Mouse (Mus musculus) liver, embryonic 14.5 days (tissue): Measurements from ENCODE around the gene Sdsl. TPM values are rescaled to one million over a fixed set of nuclear protein-coding genes. Genes with fewer than 3 reads are reported as not detected.

Source experiments
- ATAC-seq: fragments of 200-750 bp; cut with Nextera tagmentation; 2 replicates; pipeline ENCODE4 v1.8.0; 2017; ENCODE audit warnings: moderate number of reproducible peaks, mild to moderate bottlenecking, moderate library complexity; ENCODE audit not compliant: insufficient read depth
- DNase-seq, 3 experiments: peaks; one replicate each; pipeline ENCODE4 v3.0.0-alpha.2; 2012 to 2013; ENCODE audit warnings: low read depth in 3 of 3, low spot score in 3 of 3
- H3K27ac ChIP-seq: fragments of 300-500 bp; sonication (generic); 2 replicates; pipeline ENCODE4 v1.5.1; 2014; ENCODE audit warnings: moderate library complexity, mild to moderate bottlenecking, control low read depth, inconsistent platforms
- H3K27me3 ChIP-seq: fragments of 300-500 bp; sonication (generic); 2 replicates; pipeline ENCODE4 v1.6.1; 2014; ENCODE audit warnings: mild to moderate bottlenecking, low read length, moderate library complexity; ENCODE audit not compliant: control insufficient read depth, insufficient read depth
- H3K36me3 ChIP-seq: fragments of 300-500 bp; sonication (generic); replicated peaks from 2 replicates; pipeline ENCODE4 v1.6.1; 2014; ENCODE audit warnings: low read depth; ENCODE audit not compliant: control insufficient read depth, insufficient read depth
- H3K4me1 ChIP-seq, 2 experiments: fragments of 200-500 bp in 1 of 2; fragments of 300-500 bp in 1 of 2; sonication (generic) in 1 of 2; replicated peaks; 2 replicates each; pipeline ENCODE4 v1.6.1; 2012 to 2014; ENCODE audit warnings: antibody characterized with exemption in 1 of 2, inconsistent platforms in 1 of 2, low read length in 1 of 2; ENCODE audit not compliant: control insufficient read depth in 2 of 2, insufficient read depth in 2 of 2
- H3K4me2 ChIP-seq: fragments of 300-500 bp; sonication (generic); 2 replicates; pipeline ENCODE4 v1.6.1; 2014; ENCODE audit warnings: low read depth, mild to moderate bottlenecking, control low read depth, moderate library complexity
- H3K4me3 ChIP-seq, 2 experiments: fragments of 200-500 bp in 1 of 2; fragments of 300-500 bp in 1 of 2; sonication (generic) in 1 of 2; 2 replicates each; pipeline ENCODE4 v1.5.1; 2012 to 2014; ENCODE audit warnings: low read depth in 2 of 2, low read length in 2 of 2, mild to moderate bottlenecking in 2 of 2, control low read depth in 1 of 2, inconsistent platforms in 1 of 2, moderate library complexity in 1 of 2; ENCODE audit not compliant: insufficient read depth in 1 of 2
- H3K9ac ChIP-seq: fragments of 300-500 bp; sonication (generic); replicated peaks from 2 replicates; pipeline ENCODE4 v1.6.1; 2014; ENCODE audit warnings: mild to moderate bottlenecking, control low read depth, moderate library complexity
- H3K9me3 ChIP-seq: fragments of 300-500 bp; sonication (generic); 2 replicates; pipeline ENCODE4 v1.6.1; 2016; ENCODE audit warnings: low read length, mixed read lengths; ENCODE audit not compliant: control insufficient read depth
- CTCF ChIP-seq: IDR thresholded peaks from 2 replicates; pipeline ENCODE4 v1.5.1; 2016; ENCODE audit warnings: antibody characterized with exemption, low read depth, control low read depth
- EP300 ChIP-seq: IDR thresholded peaks from 2 replicates; pipeline ENCODE4 v1.6.1; 2016; ENCODE audit warnings: antibody characterized with exemption, low read depth
- WGBS: fragments of 180-500 bp; shearing (Covaris S2); extraction: QIAGEN DNeasy Blood & Tissue Kit; methylation state at CpG from one replicate; pipeline ENCODE4 v1.1.7; 2014; ENCODE audit not compliant: insufficient replicate concordance; 5-methylcytosine and 5-hydroxymethylcytosine counted together
- polyA plus RNA-seq, 2 experiments: library from polyadenylated mRNA; depleted of rRNA in 1 of 2; stranded (reverse) in 1 of 2; unstranded in 1 of 2; fragments of >200 nt; fragmentation: Nextera tagmentation in 1 of 2; extraction: Ambion mirVana in 1 of 2; gene quantifications; 2 replicates each; pipeline versions ENCODE4 v1.2.1 to v1.2.3; 2012 to 2014

Sdsl gene
- polyA plus RNA-seq, 2 experiments, result 0.93 to 1.2 TPM

DNA sequence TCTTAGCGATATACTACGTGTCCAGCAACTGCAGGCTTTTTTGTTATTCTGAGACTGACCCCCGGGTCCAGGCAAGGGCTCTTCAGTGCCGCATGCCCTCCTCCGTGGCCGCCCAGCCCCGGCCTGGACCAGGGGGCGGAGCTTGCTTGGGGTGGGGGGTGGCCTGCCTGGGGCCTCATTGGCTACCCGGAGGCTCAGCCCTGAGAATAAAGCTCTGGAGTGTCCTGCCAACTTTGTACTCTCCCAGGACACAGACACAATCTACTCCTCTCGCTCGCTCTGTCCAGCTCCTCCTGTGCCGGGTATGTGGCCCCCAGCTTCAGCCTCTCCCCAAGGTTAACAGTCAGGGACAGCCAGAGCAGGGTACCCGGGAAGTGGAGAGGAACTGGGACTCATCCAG, 3.7 kb upstream of the Sdsl start, which contains the start of gene Sds:
Gene Sds (plus strand): TSS at position 231 of the 400 bp plus-strand sequence.
- no peaks in the 10 kb centered on the region for H3K36me3 ChIP-seq
- H3K27me3 ChIP-seq, result peaks cover 2% of the 10 kb centered on the region; the same call in 1 of the 2 replicates
- ATAC-seq, result no peak
- H3K9ac ChIP-seq, result no peak within 1 kb of the TSS
- no peaks in the 10 kb centered on the region for H3K9me3 ChIP-seq
- DNase-seq, result no peak
- WGBS, result 19% methylated on average over 13 of the region's 13 CpGs
- no peak within 1 kb of the TSS for H3K4me3 ChIP-seq
- H3K27ac ChIP-seq, result no peak within 1 kb of the TSS
- no peak within 1 kb of the TSS for H3K4me2 ChIP-seq
- TF ChIP-seq EP300, result no peak
- no peak for TF ChIP-seq CTCF
- no peaks in the 10 kb centered on the region for H3K4me1 ChIP-seq

DNA sequence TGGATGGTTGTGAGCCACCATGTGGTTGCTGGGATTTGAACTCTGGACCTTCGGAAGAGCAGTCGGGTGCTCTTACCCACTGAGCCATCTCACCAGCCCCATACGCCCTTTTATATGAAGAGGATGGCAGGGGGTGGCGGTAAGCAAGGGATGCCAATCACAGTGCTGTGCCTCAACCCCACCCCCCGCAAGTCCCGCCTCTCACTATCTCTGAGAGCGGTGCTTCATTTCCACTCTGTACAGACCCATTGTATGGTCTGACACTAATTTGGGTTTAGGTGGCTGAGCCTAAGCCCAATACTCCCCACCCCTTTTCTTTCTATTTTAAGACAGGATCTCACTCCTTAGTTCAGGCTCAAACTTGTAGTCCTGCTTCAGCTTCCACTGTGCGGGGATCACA, 3.3 kb upstream of the Sdsl start:
- TF ChIP-seq CTCF (no peak), EP300 (no peak)
- H3K27me3 ChIP-seq, result peaks cover 2% of the 10 kb centered on the region; the same call in 1 of the 2 replicates
- no peak for ATAC-seq
- H3K4me2 ChIP-seq, result no peak overlapping the region
- H3K9ac ChIP-seq, result no peak overlapping the region
- H3K4me3 ChIP-seq, result no peak overlapping the region
- H3K9me3 ChIP-seq, result no peaks in the 10 kb centered on the region
- no peak for DNase-seq
- H3K4me1 ChIP-seq, result no peaks in the 10 kb centered on the region
- 38% methylated on average over 8 of the region's 8 CpGs for WGBS
- H3K36me3 ChIP-seq, result no peaks in the 10 kb centered on the region
- H3K27ac ChIP-seq, result no peak overlapping the region

DNA sequence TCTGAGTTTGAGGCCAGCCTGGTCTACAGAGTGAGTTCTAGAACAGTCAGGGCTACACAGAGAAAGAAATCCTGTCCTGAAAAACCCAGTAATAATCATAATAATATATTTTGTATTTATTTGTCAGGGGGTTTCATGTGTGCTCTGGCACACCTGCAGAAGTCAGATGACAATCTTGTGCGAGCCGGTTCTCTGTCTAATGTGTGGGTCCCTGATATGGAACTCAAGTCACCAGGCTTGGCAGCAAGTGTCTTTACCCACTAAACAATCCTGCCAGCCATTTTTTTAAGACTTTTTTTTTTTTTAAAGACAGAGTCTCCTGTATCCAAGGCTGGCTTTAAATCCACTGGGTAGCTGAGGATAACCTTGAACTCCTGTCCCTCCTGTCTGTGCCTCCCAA, 751 bp upstream of the Sdsl start:
- WGBS, result 61% methylated on average over 2 of the region's 2 CpGs
- TF ChIP-seq CTCF, result no peak
- TF ChIP-seq EP300, result no peak
- Histone ChIP-seq H3K9ac (no peak overlapping the region), H3K27me3 (peaks cover 2% of the 10 kb centered on the region; the same call in 1 of the 2 replicates), H3K4me1 (no peaks in the 10 kb centered on the region), H3K4me2 (no peak overlapping the region), H3K9me3 (no peaks in the 10 kb centered on the region), H3K4me3 (no peak overlapping the region), H3K36me3 (no peaks in the 10 kb centered on the region), H3K27ac (no peak overlapping the region)
- ATAC-seq (no peak), DNase-seq (no peak)

DNA sequence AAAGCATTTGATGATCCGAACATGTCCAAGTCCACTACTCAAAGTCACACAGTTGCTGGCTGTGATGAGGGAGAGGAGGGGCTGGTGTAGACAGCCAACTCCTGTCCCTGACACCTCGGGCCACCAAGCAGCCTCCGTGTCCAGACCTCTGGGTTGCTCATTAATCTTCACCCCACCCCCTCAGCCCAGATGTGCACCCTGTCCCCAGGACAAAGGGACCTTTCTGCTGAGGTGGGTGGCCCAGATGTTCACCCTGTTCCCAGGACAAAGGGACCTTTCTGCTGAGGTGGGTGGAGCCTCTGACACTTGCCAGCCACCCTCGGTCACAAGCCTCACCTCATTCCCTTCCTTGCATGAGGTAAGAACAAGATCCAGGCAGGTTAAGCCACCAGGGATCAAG, 1.1 kb downstream of the Sdsl start:
- H3K9me3 ChIP-seq, result no peaks in the 10 kb centered on the region
- no peak overlapping the region for H3K27ac ChIP-seq
- H3K4me3 ChIP-seq, result no peak overlapping the region
- no peak overlapping the region for H3K9ac ChIP-seq
- no peaks in the 10 kb centered on the region for H3K4me1 ChIP-seq
- ATAC-seq (no peak), DNase-seq (no peak)
- H3K4me2 ChIP-seq, result no peak overlapping the region
- H3K36me3 ChIP-seq, result no peaks in the 10 kb centered on the region
- WGBS, result 44% methylated on average over 4 of the region's 4 CpGs
- no peaks in the 10 kb centered on the region; the same call in 1 of the 2 replicates for H3K27me3 ChIP-seq
- TF ChIP-seq CTCF (no peak), EP300 (no peak)

DNA sequence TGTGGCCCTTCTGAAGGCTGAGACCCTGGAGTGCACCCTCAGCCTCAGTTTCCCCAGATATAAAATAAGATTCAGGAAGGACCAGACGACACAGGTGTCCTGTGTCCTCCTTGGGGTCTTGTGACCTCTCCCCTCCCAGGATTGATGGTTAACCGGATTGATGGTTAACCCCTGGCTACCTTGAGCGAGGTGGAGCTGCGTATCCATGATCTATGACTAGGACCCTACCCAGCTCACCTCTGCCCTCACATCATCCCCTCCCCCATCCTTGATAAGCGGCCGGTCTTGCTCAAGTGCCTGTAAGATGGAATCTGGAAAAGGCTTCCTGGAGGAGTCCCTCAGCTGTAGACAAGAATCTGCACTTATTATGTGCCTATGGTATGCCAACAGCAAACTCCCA, 3.8 kb downstream of the Sdsl start:
- WGBS, result 68% methylated on average over 6 of the region's 6 CpGs
- Histone ChIP-seq H3K4me2 (no peak overlapping the region), H3K4me3 (no peak overlapping the region), H3K9ac (no peak overlapping the region), H3K36me3 (no peaks in the 10 kb centered on the region), H3K27ac (no peak overlapping the region), H3K27me3 (peaks cover under 1% of the 10 kb centered on the region; the same call in 1 of the 2 replicates), H3K4me1 (no peaks in the 10 kb centered on the region), H3K9me3 (no peaks in the 10 kb centered on the region)
- DNase-seq (no peak), ATAC-seq (no peak)
- no peak for TF ChIP-seq EP300
- no peak for TF ChIP-seq CTCF
